Mouse (Mus musculus) megakaryocyte-erythroid progenitor cell, adult 5-6 weeks (primary cell): Measurements from ENCODE around the gene Hectd2. TPM values are rescaled to one million over a fixed set of nuclear protein-coding genes. Genes with fewer than 3 reads are reported as not detected.

Experiments
- total RNA-seq, 2 experiments: library from RNA; stranded (forward) in 1 of 2; stranded (reverse) in 1 of 2; fragments of 200-1000, 215-1000 nt in 1 of 2; fragments of >200 nt in 1 of 2; fragmentation: Nextera tagmentation in 1 of 2; gene quantifications; 2 replicates each; pipeline ENCODE4 v1.2.3; 2014 to 2017

Hectd2 gene
- total RNA-seq, 2 experiments from 2014 or later: 1.8 TPM

Other genes with a start within 250 kb of the Hectd2 start
- 28.5 and 35.0 TPM in 2 replicates for gene Pcgf5, start 206.3 kb upstream of the Hectd2 start, total RNA-seq (2014; fragmentation: Nextera tagmentation)
- 33.5 and 38.6 TPM in 2 replicates for gene Pcgf5, start 206.3 kb upstream of the Hectd2 start, total RNA-seq (2017)
- gene Ppp1r3c, start 182.0 kb downstream of the Hectd2 start, total RNA-seq (2014; fragmentation: Nextera tagmentation): not detected in 2 replicates
- gene Ppp1r3c, start 182.0 kb downstream of the Hectd2 start, total RNA-seq (2017): not detected in 2 replicates